Mouse (Mus musculus) G1E (cell line): ENCODE measurements at regions not wholly inside any gene's neighbourhood (a gene's known extent, or its start where the extent isn't known, plus 50 kb on each side); places are given as distances from the start of the nearest gene placed in this dataset.

Source experiments
- CTCF ChIP-seq: IDR thresholded peaks from 2 replicates; pipeline ENCODE4 v1.5.1; 2012; ENCODE audit warnings: low read depth, low read length, inconsistent platforms, mixed read lengths
- GATA1 ChIP-seq: IDR thresholded peaks from 2 replicates; pipeline ENCODE4 v1.6.1; 2012; ENCODE audit warnings: borderline replicate concordance, low read length, inconsistent platforms, mixed read lengths
- POLR2AphosphoS5 ChIP-seq: IDR thresholded peaks from 2 replicates; pipeline ENCODE4 v1.6.1; 2012; ENCODE audit warnings: low read depth, low read length, inconsistent platforms; ENCODE audit not compliant: insufficient replicate concordance

GRCm38 (mm10) chr12:46634771-46635124 is 184.0 kb downstream of the Nova1 start:
- TF ChIP-seq CTCF (no peak), GATA1 (no peak), POLR2AphosphoS5 (no peak)
